Mouse (Mus musculus) erythroblast, adult 5-6 weeks (primary cell): ENCODE measurements around the gene Olfr141. TPM values are rescaled to one million over a fixed set of nuclear protein-coding genes. Genes with fewer than 3 reads are reported as not detected.

Source experiments
- ATAC-seq: replicated peaks from 2 replicates; pipeline ENCODE4 v1.8.0; 2016; ENCODE audit warnings: moderate number of reproducible peaks, mild to moderate bottlenecking, moderate TSS enrichment, inconsistent platforms; ENCODE audit not compliant: poor library complexity, low FRiP score, severe bottlenecking
- total RNA-seq, 2 experiments: library from RNA; stranded (forward) in 1 of 2; stranded (reverse) in 1 of 2; fragments of 150-400 nt in 1 of 2; fragments of 200-764, 138-1000 nt in 1 of 2; gene quantifications; 2 replicates each; pipeline versions ENCODE4 v1.2.3 to v1.2.4; 2015 to 2017; ENCODE audit warnings: low replicate concordance in 2 of 2

The Olfr141 gene
- total RNA-seq (2015; ENCODE audit: low replicate concordance) = not detected in 2 replicates
- not detected in 2 replicates for total RNA-seq (2017; ENCODE audit: low replicate concordance)

GRCm38 (mm10) chr2:86809918-86810317 is at the start of gene Olfr141:
TSS of gene Olfr141 (minus strand) at chr2:86810018.
- no peak for ATAC-seq

- ATAC-seq = no peak
Measured at GRCm38 (mm10) chr2:86851596-86851995, 41.8 kb upstream of the Olfr141 start, which contains the start of gene Olfr1095. TSS of gene Olfr1095 (minus strand) at chr2:86851696.

GRCm38 (mm10) chr2:86824363-86824762 is 14.5 kb upstream of the Olfr141 start, which contains the start of gene Olfr1094:
TSS of gene Olfr1094 (plus strand) at chr2:86824663.
- no peak for ATAC-seq

GRCm38 (mm10) chr2:86782179-86782578 is 27.6 kb downstream of the Olfr141 start, which contains the start of gene Olfr1093:
TSS of gene Olfr1093 (plus strand) at chr2:86782479.
- ATAC-seq = no peak

GRCm38 (mm10) chr2:86761050-86761449 is 48.8 kb downstream of the Olfr141 start:
- ATAC-seq = no peak

GRCm38 (mm10) chr2:86758893-86759292 is 50.9 kb downstream of the Olfr141 start, which contains the start of gene Olfr1090:
TSS of gene Olfr1090 (minus strand) at chr2:86758993.
- no peak for ATAC-seq

Other genes starting within 250 kb of the Olfr141 start
- gene Olfr1082, start 211.1 kb downstream of the Olfr141 start, total RNA-seq (2015; ENCODE audit: low replicate concordance) = not detected in 2 replicates
- not detected in 2 replicates for gene Olfr1082, start 211.1 kb downstream of the Olfr141 start, total RNA-seq (2017; ENCODE audit: low replicate concordance)
- gene Olfr1084, start 170.3 kb downstream of the Olfr141 start, total RNA-seq (2015; ENCODE audit: low replicate concordance) = not detected in 2 replicates
- gene Olfr1084, start 170.3 kb downstream of the Olfr141 start, total RNA-seq (2017; ENCODE audit: low replicate concordance) = not detected in 2 replicates
- gene Olfr1085, start 148.0 kb downstream of the Olfr141 start, total RNA-seq (2015; ENCODE audit: low replicate concordance) = not detected in 2 replicates
- not detected in 2 replicates for gene Olfr1085, start 148.0 kb downstream of the Olfr141 start, total RNA-seq (2017; ENCODE audit: low replicate concordance)
- gene Olfr1086, start 129.9 kb downstream of the Olfr141 start, total RNA-seq (2015; ENCODE audit: low replicate concordance) = not detected in 2 replicates
- not detected in 2 replicates for gene Olfr1086, start 129.9 kb downstream of the Olfr141 start, total RNA-seq (2017; ENCODE audit: low replicate concordance)
- gene Olfr1087, start 111.6 kb downstream of the Olfr141 start, total RNA-seq (2015; ENCODE audit: low replicate concordance) = not detected in 2 replicates
- gene Olfr1087, start 111.6 kb downstream of the Olfr141 start, total RNA-seq (2017; ENCODE audit: low replicate concordance) = not detected in 2 replicates
- not detected in 2 replicates for gene Olfr1089, start 76.3 kb downstream of the Olfr141 start, total RNA-seq (2015; ENCODE audit: low replicate concordance)
- not detected in 2 replicates for gene Olfr1089, start 76.3 kb downstream of the Olfr141 start, total RNA-seq (2017; ENCODE audit: low replicate concordance)
- gene Olfr1090, start 51.0 kb downstream of the Olfr141 start, total RNA-seq (2015; ENCODE audit: low replicate concordance) = not detected in 2 replicates
- not detected in 2 replicates for gene Olfr1090, start 51.0 kb downstream of the Olfr141 start, total RNA-seq (2017; ENCODE audit: low replicate concordance)
- gene Olfr1093, start 27.5 kb downstream of the Olfr141 start, total RNA-seq (2015; ENCODE audit: low replicate concordance) = not detected in 2 replicates
- not detected in 2 replicates for gene Olfr1093, start 27.5 kb downstream of the Olfr141 start, total RNA-seq (2017; ENCODE audit: low replicate concordance)
- gene Olfr1094, start 14.6 kb upstream of the Olfr141 start, total RNA-seq (2015; ENCODE audit: low replicate concordance) = not detected in 2 replicates
- not detected in 2 replicates for gene Olfr1094, start 14.6 kb upstream of the Olfr141 start, total RNA-seq (2017; ENCODE audit: low replicate concordance)
- not detected in 2 replicates for gene Olfr1095, start 41.7 kb upstream of the Olfr141 start, total RNA-seq (2015; ENCODE audit: low replicate concordance)
- not detected in 2 replicates for gene Olfr1095, start 41.7 kb upstream of the Olfr141 start, total RNA-seq (2017; ENCODE audit: low replicate concordance)
- not detected in 2 replicates for gene Gm13723, start 64.8 kb upstream of the Olfr141 start, total RNA-seq (2015; ENCODE audit: low replicate concordance)
- gene Gm13723, start 64.8 kb upstream of the Olfr141 start, total RNA-seq (2017; ENCODE audit: low replicate concordance) = not detected in 2 replicates
- gene Olfr1097, start 82.2 kb upstream of the Olfr141 start, total RNA-seq (2015; ENCODE audit: low replicate concordance) = not detected in 2 replicates
- not detected in 2 replicates for gene Olfr1097, start 82.2 kb upstream of the Olfr141 start, total RNA-seq (2017; ENCODE audit: low replicate concordance)
- gene Olfr1098, start 114.5 kb upstream of the Olfr141 start, total RNA-seq (2015; ENCODE audit: low replicate concordance) = not detected in 2 replicates
- not detected in 2 replicates for gene Olfr1098, start 114.5 kb upstream of the Olfr141 start, total RNA-seq (2017; ENCODE audit: low replicate concordance)
- gene Olfr1099, start 150.7 kb upstream of the Olfr141 start, total RNA-seq (2015; ENCODE audit: low replicate concordance) = not detected in 2 replicates
- not detected in 2 replicates for gene Olfr1099, start 150.7 kb upstream of the Olfr141 start, total RNA-seq (2017; ENCODE audit: low replicate concordance)
- not detected in 2 replicates for gene Olfr1100, start 169.9 kb upstream of the Olfr141 start, total RNA-seq (2015; ENCODE audit: low replicate concordance)
- not detected in 2 replicates for gene Olfr1100, start 169.9 kb upstream of the Olfr141 start, total RNA-seq (2017; ENCODE audit: low replicate concordance)
- not detected in 2 replicates for gene Olfr1101, start 181.2 kb upstream of the Olfr141 start, total RNA-seq (2015; ENCODE audit: low replicate concordance)
- gene Olfr1101, start 181.2 kb upstream of the Olfr141 start, total RNA-seq (2017; ENCODE audit: low replicate concordance) = not detected in 2 replicates
- not detected in 2 replicates for gene Olfr1102, start 188.4 kb upstream of the Olfr141 start, total RNA-seq (2015; ENCODE audit: low replicate concordance)
- not detected in 2 replicates for gene Olfr1102, start 188.4 kb upstream of the Olfr141 start, total RNA-seq (2017; ENCODE audit: low replicate concordance)
- gene Olfr1104, start 217.1 kb upstream of the Olfr141 start, total RNA-seq (2015; ENCODE audit: low replicate concordance) = not detected in 2 replicates
- not detected in 2 replicates for gene Olfr1104, start 217.1 kb upstream of the Olfr141 start, total RNA-seq (2017; ENCODE audit: low replicate concordance)
- not detected in 2 replicates for gene Olfr1105, start 226.5 kb upstream of the Olfr141 start, total RNA-seq (2015; ENCODE audit: low replicate concordance)
- not detected in 2 replicates for gene Olfr1105, start 226.5 kb upstream of the Olfr141 start, total RNA-seq (2017; ENCODE audit: low replicate concordance)
- gene Olfr1106, start 242.3 kb upstream of the Olfr141 start, total RNA-seq (2015; ENCODE audit: low replicate concordance) = not detected in 2 replicates
- gene Olfr1106, start 242.3 kb upstream of the Olfr141 start, total RNA-seq (2017; ENCODE audit: low replicate concordance) = 0.26 TPM in 1 of 2 replicates, not detected in the other